Mouse (Mus musculus): Measurements from ENCODE around the gene Gabpb2.

DNA sequence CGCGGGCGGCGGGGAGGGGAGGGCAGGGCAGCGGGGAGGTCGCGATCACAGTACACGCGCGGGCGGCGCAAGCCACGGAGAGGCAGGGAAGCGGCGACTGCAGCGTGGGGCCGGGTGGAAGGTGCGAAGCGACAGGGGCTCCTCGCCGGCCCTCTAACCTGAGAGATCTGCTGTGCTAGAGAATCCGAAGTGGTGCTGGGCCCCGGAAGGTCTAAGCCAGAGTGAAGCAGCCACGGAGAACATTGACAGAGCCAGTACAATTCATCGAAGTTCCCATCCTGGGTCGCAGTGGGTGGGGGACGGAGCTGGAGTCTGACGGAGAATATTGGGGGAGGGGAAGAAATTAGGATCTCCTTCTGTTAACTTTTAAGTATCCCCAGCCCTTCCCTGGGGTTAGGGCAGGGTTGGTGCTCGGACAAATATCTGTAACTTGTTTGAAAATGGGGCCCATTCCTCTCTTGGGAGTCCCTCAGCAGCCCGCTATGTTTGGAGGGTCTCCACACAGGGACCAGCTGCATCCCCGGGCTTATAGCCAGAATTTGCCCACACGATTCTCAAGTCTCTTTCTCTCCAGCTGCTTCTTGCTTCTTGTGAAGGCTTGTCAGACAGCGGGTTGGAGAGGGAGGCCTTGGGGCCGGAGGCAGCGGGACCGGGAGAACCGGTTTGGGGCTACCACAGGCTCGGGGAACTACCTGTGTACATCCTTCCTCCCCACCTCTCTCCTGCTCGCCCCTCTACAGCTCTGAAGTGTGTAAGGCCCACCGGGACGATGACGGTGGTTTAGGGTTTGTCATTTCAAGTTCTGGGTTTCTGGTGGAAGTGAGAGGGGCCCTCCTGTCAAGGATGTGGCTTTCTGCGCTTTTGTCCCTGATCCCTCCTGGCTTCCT, 11.4 kb upstream of the Gabpb2 start:
- no peak for TF ChIP-seq REST (IDR thresholded peaks at IDR 0.05; ENCODE audit: insufficient read depth, insufficient read length)
- TF ChIP-seq MYOG (IDR thresholded peaks at IDR 0.05; ENCODE audit: control insufficient read depth in 1 of 3, insufficient read depth in 1 of 3, insufficient read length in 2 of 3, low read depth in 2 of 3), result peak in 1 of 3 experiments; percentile 22
- peak in 1 of 3 experiments; percentile 23 for TF ChIP-seq MYOD1 (IDR thresholded peaks at IDR 0.05; ENCODE audit: control insufficient read depth in 1 of 3, insufficient read length in 2 of 3, low read depth in 2 of 3)
- no peak for TF ChIP-seq TCF12 (IDR thresholded peaks at IDR 0.05; ENCODE audit: insufficient read depth, poor library complexity, severe bottlenecking)
- no peak for TF ChIP-seq CEBPB (IDR thresholded peaks at IDR 0.05; ENCODE audit: insufficient read depth, poor library complexity, severe bottlenecking)
- TF ChIP-seq USF1 (IDR thresholded peaks at IDR 0.05; ENCODE audit: low read depth), result no peak
- peak; percentile 10 for TF ChIP-seq POLR2A (IDR thresholded peaks at IDR 0.05; ENCODE audit: insufficient read length, low read depth)
- no peak for TF ChIP-seq MAX (IDR thresholded peaks at IDR 0.05; ENCODE audit: low read depth)
- TF ChIP-seq E2F4 (IDR thresholded peaks at IDR 0.05; ENCODE audit: insufficient read depth), result no peak

Data from myocyte (in vitro differentiated cells).